8 mouse cellular contexts compared by ENCODE assay signal in the genomic region with DNA sequence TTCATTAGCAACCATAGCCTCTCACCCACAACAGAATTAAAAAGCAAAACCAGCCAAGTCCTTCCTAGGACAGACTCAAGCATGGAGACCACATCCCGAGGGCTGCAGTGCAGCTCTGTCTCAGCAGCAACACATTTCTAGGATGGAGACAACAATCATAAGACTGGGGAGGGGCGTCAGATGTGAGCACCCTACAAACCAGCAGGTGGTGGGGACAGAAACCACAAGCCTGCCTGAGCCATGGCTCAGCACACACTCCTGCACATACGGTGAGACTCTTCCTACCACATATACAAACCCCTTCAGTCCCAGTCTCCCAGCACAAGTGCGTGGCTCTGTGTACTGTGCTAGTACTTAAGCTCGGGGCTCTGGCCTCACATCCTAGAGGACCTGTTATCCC.
"Had no signal": no experiment of that assay in that cellular context is flagged by ENCODE, and none has a peak within 500 bp of the region (broad histone marks: within the 10 kb centered on the region; RNA-seq: fewer than 3 reads in every experiment).

No protein-coding gene starts in this region.

- ATAC-seq: intestine, embryonic 16.5 days had no signal

- H3K9me3 ChIP-seq: kidney, embryonic 15.5 days; limb, embryonic 12.5 days; midbrain, embryonic 10.5 days had no signal

- H3K4me2 ChIP-seq: kidney, embryonic 15.5 days; limb, embryonic 12.5 days had no signal

- H3K4me3 ChIP-seq: kidney, embryonic 15.5 days; limb, embryonic 12.5 days; midbrain, embryonic 10.5 days had no signal

- H3K9ac ChIP-seq: kidney, embryonic 15.5 days; limb, embryonic 12.5 days; liver, embryonic 14.5 days had no signal

- H3K27ac ChIP-seq: kidney, embryonic 15.5 days; limb, embryonic 12.5 days; liver, embryonic 14.5 days; midbrain, embryonic 10.5 days had no signal

- H3K4me1 ChIP-seq: kidney, embryonic 15.5 days; limb, embryonic 12.5 days; midbrain, embryonic 10.5 days had no signal

- H3K36me3 ChIP-seq: kidney, embryonic 15.5 days; limb, embryonic 12.5 days; midbrain, embryonic 10.5 days had no signal

- DNase-seq: layer of hippocampus, adult 9-11 months; lung, adult 2 months; right cerebral cortex, postnatal 25 days had no signal
